Mouse (Mus musculus) MEL (cell line): ENCODE data around the gene Frs2. TPM values are rescaled to one million over a fixed set of nuclear protein-coding genes. Genes with fewer than 3 reads are reported as not detected.

Source experiments
- DNase-seq: peaks from one replicate; pipeline ENCODE4 v3.0.0; 2011; ENCODE audit warnings: low read depth, low spot score
- H3K27ac ChIP-seq: 2 replicates; pipeline ENCODE4 v1.5.1; 2012; ENCODE audit warnings: low read depth, mild to moderate bottlenecking, control low read depth, low read length, moderate library complexity; ENCODE audit not compliant: control insufficient read depth
- H3K27me3 ChIP-seq, 2 experiments: fragments of 150-350 bp in 1 of 2; sonication (generic) in 1 of 2; 2 replicates each; pipeline ENCODE4 v1.6.1; 2012; ENCODE audit warnings: low read length in 2 of 2, mild to moderate bottlenecking in 2 of 2, improper control_type of control experiment in 1 of 2, moderate library complexity in 1 of 2; ENCODE audit not compliant: insufficient read depth in 2 of 2, control insufficient read depth in 1 of 2
- H3K36me3 ChIP-seq, 2 experiments: 2 replicates each; pipeline ENCODE4 v1.6.1; 2012 to 2014; ENCODE audit warnings: low read length in 2 of 2, improper control_type of control experiment in 1 of 2, inconsistent platforms in 1 of 2, mild to moderate bottlenecking in 1 of 2; ENCODE audit not compliant: insufficient read depth in 2 of 2, control insufficient read depth in 1 of 2
- H3K4me1 ChIP-seq, 2 experiments: fragments of 150-350 bp in 1 of 2; sonication (generic) in 1 of 2; 2 replicates each; pipeline ENCODE4 v1.6.1; 2012; ENCODE audit warnings: low read length in 2 of 2, improper control_type of control experiment in 1 of 2, mild to moderate bottlenecking in 1 of 2; ENCODE audit not compliant: insufficient read depth in 2 of 2, control insufficient read depth in 1 of 2
- H3K4me3 ChIP-seq, 2 experiments: fragments of 150-350 bp in 1 of 2; sonication (generic) in 1 of 2; 2 replicates each; pipeline ENCODE4 v1.5.1; 2012; ENCODE audit warnings: low read depth in 2 of 2, low read length in 2 of 2, mild to moderate bottlenecking in 2 of 2, moderate library complexity in 2 of 2, control low read depth in 1 of 2, improper control_type of control experiment in 1 of 2; ENCODE audit not compliant: control insufficient read depth in 1 of 2, insufficient read depth in 1 of 2
- H3K79me2 ChIP-seq: 2 replicates; pipeline ENCODE4 v1.6.1; 2012; ENCODE audit warnings: mild to moderate bottlenecking, low read length, moderate library complexity; ENCODE audit not compliant: control insufficient read depth, poor library complexity, insufficient read depth
- H3K9ac ChIP-seq: 2 replicates; pipeline ENCODE4 v1.6.1; 2012; ENCODE audit warnings: low read depth, mild to moderate bottlenecking, control low read depth, low read length, moderate library complexity; ENCODE audit not compliant: control insufficient read depth, poor library complexity, severe bottlenecking
- H3K9me3 ChIP-seq: fragments of 150-350 bp; sonication (generic); replicated peaks from 2 replicates; pipeline ENCODE4 v1.6.1; 2012; ENCODE audit warnings: mild to moderate bottlenecking, low read length, improper control_type of control experiment, moderate library complexity; ENCODE audit not compliant: insufficient read depth
- CHD1 ChIP-seq: IDR thresholded peaks from 2 replicates; pipeline ENCODE4 v1.6.1; 2012; ENCODE audit warnings: low read depth, mild to moderate bottlenecking, inconsistent platforms, low read length, improper control_type of control experiment
- CHD2 ChIP-seq: IDR thresholded peaks from 2 replicates; pipeline ENCODE4 v1.6.1; 2011; ENCODE audit warnings: low read length, improper control_type of control experiment
- ELF1 ChIP-seq: IDR thresholded peaks from 2 replicates; pipeline ENCODE4 v1.6.1; 2014; ENCODE audit warnings: low read depth, mild to moderate bottlenecking, inconsistent platforms, low read length, improper control_type of control experiment, moderate library complexity
- EP300 ChIP-seq, 2 experiments: IDR thresholded peaks; 2 replicates each; pipeline ENCODE4 v1.6.1; 2011; ENCODE audit warnings: improper control_type of control experiment in 2 of 2, low read length in 2 of 2, low read depth in 1 of 2, mild to moderate bottlenecking in 1 of 2
- GATA1 ChIP-seq: IDR thresholded peaks from 2 replicates; pipeline ENCODE4 v1.6.1; 2011; ENCODE audit warnings: low read depth, low read length, improper control_type of control experiment
- HCFC1 ChIP-seq: IDR thresholded peaks from 2 replicates; pipeline ENCODE4 v1.6.1; 2012; ENCODE audit warnings: low read depth, mild to moderate bottlenecking, inconsistent platforms, low read length, improper control_type of control experiment, moderate library complexity
- JUND ChIP-seq: IDR thresholded peaks from 2 replicates; pipeline ENCODE4 v1.6.1; 2011; ENCODE audit warnings: low read depth, mild to moderate bottlenecking, improper control_type of control experiment, low read length
- KAT2A ChIP-seq: conservative IDR thresholded peaks from 2 replicates; pipeline ENCODE4 v1.6.1; 2012; ENCODE audit warnings: low read depth, low read length, improper control_type of control experiment, inconsistent platforms
- MAFK ChIP-seq: IDR thresholded peaks from 2 replicates; pipeline ENCODE4 v1.6.1; 2011; ENCODE audit warnings: low read depth, mild to moderate bottlenecking, low read length, improper control_type of control experiment, borderline replicate concordance
- MAX ChIP-seq: IDR thresholded peaks from 2 replicates; pipeline ENCODE4 v1.6.1; 2011; ENCODE audit warnings: low read length, improper control_type of control experiment
- MAZ ChIP-seq: IDR thresholded peaks from 2 replicates; pipeline ENCODE4 v1.6.1; 2012; ENCODE audit warnings: low read depth, mild to moderate bottlenecking, inconsistent platforms, low read length, improper control_type of control experiment
- MEF2A ChIP-seq: IDR thresholded peaks from 2 replicates; pipeline ENCODE4 v1.6.1; 2014; ENCODE audit warnings: low read depth, mild to moderate bottlenecking, inconsistent platforms, low read length, improper control_type of control experiment; ENCODE audit not compliant: poor library complexity, insufficient replicate concordance, severe bottlenecking; ENCODE audit errors: extremely low read depth
- NRF1 ChIP-seq: IDR thresholded peaks from 2 replicates; pipeline ENCODE4 v1.6.1; 2014; ENCODE audit warnings: low read depth, mild to moderate bottlenecking, inconsistent platforms, low read length, improper control_type of control experiment, moderate library complexity; ENCODE audit not compliant: poor library complexity, insufficient read depth, severe bottlenecking
- POLR2A ChIP-seq, 2 experiments: IDR thresholded peaks; 2 replicates each; pipeline ENCODE4 v1.6.1; 2011 to 2012; ENCODE audit warnings: low read length in 2 of 2, mild to moderate bottlenecking in 2 of 2, control low read depth in 1 of 2, improper control_type of control experiment in 1 of 2, low read depth in 1 of 2, moderate library complexity in 1 of 2; ENCODE audit not compliant: control insufficient read depth in 1 of 2, insufficient read depth in 1 of 2, poor library complexity in 1 of 2
- RCOR1 ChIP-seq: IDR thresholded peaks from 2 replicates; pipeline ENCODE4 v1.6.1; 2012; ENCODE audit warnings: low read depth, mild to moderate bottlenecking, inconsistent platforms, low read length, improper control_type of control experiment
- SIN3A ChIP-seq: IDR thresholded peaks from 2 replicates; pipeline ENCODE4 v1.6.1; 2012; ENCODE audit warnings: low read length, improper control_type of control experiment, inconsistent platforms
- TAL1 ChIP-seq: IDR thresholded peaks from 2 replicates; pipeline ENCODE4 v1.6.1; 2012; ENCODE audit warnings: mild to moderate bottlenecking, inconsistent platforms, low read length, moderate library complexity, mixed read lengths
- TBP ChIP-seq: IDR thresholded peaks from 2 replicates; pipeline ENCODE4 v1.8.0; 2011; ENCODE audit warnings: low read depth, low read length, improper control_type of control experiment
- USF1 ChIP-seq: IDR thresholded peaks from 2 replicates; pipeline ENCODE4 v1.6.1; 2014; ENCODE audit warnings: low read depth, mild to moderate bottlenecking, inconsistent platforms, low read length, improper control_type of control experiment, moderate library complexity
- ZKSCAN1 ChIP-seq: IDR thresholded peaks from 2 replicates; pipeline ENCODE4 v1.6.1; 2012; ENCODE audit warnings: low read depth, mild to moderate bottlenecking, inconsistent platforms, low read length, improper control_type of control experiment, moderate library complexity
- ZMIZ1 ChIP-seq: IDR thresholded peaks from 2 replicates; pipeline ENCODE4 v1.6.1; 2012; ENCODE audit warnings: low read depth, mild to moderate bottlenecking, inconsistent platforms, low read length, improper control_type of control experiment, moderate library complexity
- polyA plus RNA-seq, 2 experiments: library from polyadenylated mRNA; stranded (reverse) in 1 of 2; unstranded in 1 of 2; fragments of >175 nt in 1 of 2; fragments of >200 nt in 1 of 2; gene quantifications; 2 replicates each; pipeline versions ENCODE4 v1.2.1 to v1.2.4; 2012; ENCODE audit warnings: low replicate concordance in 2 of 2, low read depth in 1 of 2; ENCODE audit not compliant: insufficient read length in 2 of 2, insufficient read depth in 1 of 2, missing spikeins in 1 of 2
- total RNA-seq: library from RNA; depleted of rRNA; stranded (reverse); fragments of 300-350 nt; gene quantifications from 2 replicates; pipeline ENCODE4 v1.2.3, GENCODE M21; 2012

The Frs2 gene
- total and polyA plus RNA-seq, 3 experiments: 6.7 to 129 (median 11.8) TPM

DNA sequence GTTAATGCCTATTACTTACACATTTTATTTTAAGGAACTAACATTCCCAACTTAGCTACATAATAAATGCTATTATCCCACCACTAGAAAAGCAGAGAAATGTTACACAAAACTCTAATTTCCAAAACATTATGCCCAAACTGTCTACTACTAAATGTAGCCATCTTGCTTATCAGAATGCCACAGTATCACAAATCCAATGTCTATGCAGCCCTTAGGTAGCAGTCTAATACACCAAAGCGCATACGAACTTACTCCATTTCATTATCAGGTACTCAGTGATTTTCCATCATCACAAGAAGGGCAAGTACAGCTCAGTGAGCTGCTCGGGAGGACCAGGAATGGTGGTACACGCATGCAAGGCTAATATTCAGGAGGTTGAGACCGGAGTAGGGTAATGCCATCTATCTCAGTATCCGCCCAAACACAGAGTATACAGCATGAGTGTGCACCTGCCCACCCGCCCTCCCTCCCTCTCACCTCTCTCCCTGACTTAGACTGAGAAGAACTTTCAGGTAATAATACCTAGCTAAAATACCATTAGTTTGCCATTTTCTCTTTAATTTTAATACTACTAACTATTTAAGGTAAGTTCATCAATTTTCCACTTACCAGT, 28.2 kb downstream of the Frs2 start:
- Histone ChIP-seq H3K9me3 (no peaks in the 10 kb centered on the region), H3K27me3 (no peaks in the 10 kb centered on the region), H3K27ac (no peak overlapping the region), H3K4me3 (no peak overlapping the region), H3K79me2 (peaks cover 20% of the 10 kb centered on the region), H3K4me1 (peaks cover 6 to 10% of the 10 kb centered on the region in 2 experiments), H3K36me3 (peaks cover 0 to 3% of the 10 kb centered on the region in 2 experiments; a peak in 2 of 4 replicates), H3K9ac (no peak overlapping the region)
- no peak for DNase-seq
- no peak for TF ChIP-seq JUND
- no peak for TF ChIP-seq RCOR1
- no peak for TF ChIP-seq POLR2A (IDR thresholded peaks at IDR 0.05; ENCODE audit: control insufficient read depth in 1 of 2, insufficient read depth in 1 of 2, low read depth in 1 of 2, low read length in 2 of 2, poor library complexity in 1 of 2)
- TF ChIP-seq MAX: no peak
- TF ChIP-seq ZKSCAN1: no peak
- no peak for TF ChIP-seq GATA1
- no peak for TF ChIP-seq TAL1
- TF ChIP-seq MAZ: no peak
- TF ChIP-seq MAFK: no peak
- no peak for TF ChIP-seq NRF1
- TF ChIP-seq, all 39 proteins: peak for 0

DNA sequence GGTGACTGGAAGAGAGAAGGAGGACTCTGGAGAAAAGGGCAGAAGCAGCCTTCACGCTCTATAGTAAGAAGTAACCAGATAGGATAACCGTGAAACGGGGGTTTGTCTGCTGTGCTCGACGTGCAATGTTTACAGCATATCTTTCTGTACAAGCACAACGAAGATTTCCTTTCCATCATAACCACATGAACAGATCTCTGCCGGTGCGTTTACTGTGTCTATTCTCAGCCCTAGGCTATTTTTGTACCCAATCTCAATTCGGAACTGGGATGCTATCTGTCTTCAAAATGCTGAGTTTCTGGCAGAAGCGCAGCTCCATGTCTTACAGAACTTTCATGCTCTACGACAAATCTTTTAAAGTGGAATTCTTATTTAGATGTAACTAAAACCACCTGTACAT, 28.8 kb downstream of the Frs2 start:
- H3K27me3 ChIP-seq: no peaks in the 10 kb centered on the region
- DNase-seq: no peak
- H3K79me2 ChIP-seq: peaks cover 20% of the 10 kb centered on the region
- H3K9ac ChIP-seq: no peak overlapping the region
- H3K4me3 ChIP-seq: no peak overlapping the region
- H3K4me1 ChIP-seq: peaks cover 9 to 11% of the 10 kb centered on the region in 2 experiments
- no peak for TF ChIP-seq CHD1
- TF ChIP-seq MAFK: no peak
- no peak for TF ChIP-seq MAZ
- TF ChIP-seq ELF1: no peak
- TF ChIP-seq CHD2: no peak
- no peak for TF ChIP-seq EP300 (IDR thresholded peaks at IDR 0.05; ENCODE audit: low read depth in 1 of 2, low read length in 2 of 2)
- TF ChIP-seq USF1: no peak
- TF ChIP-seq MEF2A: no peak
- no peak for TF ChIP-seq ZMIZ1
- no peak for TF ChIP-seq JUND
- no peak for TF ChIP-seq POLR2A (IDR thresholded peaks at IDR 0.05; ENCODE audit: control insufficient read depth in 1 of 2, insufficient read depth in 1 of 2, low read depth in 1 of 2, low read length in 2 of 2, poor library complexity in 1 of 2)
- no peak for TF ChIP-seq HCFC1
- no peak for TF ChIP-seq TBP
- TF ChIP-seq KAT2A: no peak
- no peak for TF ChIP-seq RCOR1
- no peak for TF ChIP-seq SIN3A
- H3K36me3 ChIP-seq: peaks cover 0 to 6% of the 10 kb centered on the region in 2 experiments; a peak in 2 of 4 replicates
- H3K27ac ChIP-seq: no peak overlapping the region
- no peaks in the 10 kb centered on the region for H3K9me3 ChIP-seq
